Mouse (Mus musculus) ES-E14 (cell line): ENCODE measurements around the gene Lrrc14b. TPM values are rescaled to one million over a fixed set of nuclear protein-coding genes. Genes with fewer than 3 reads are reported as not detected.
A peak's percentile ranks its signal among the peaks of the same experiment; 100 is the strongest.

Source experiments
- DNase-seq: peaks from one replicate; pipeline ENCODE4 v3.0.0-alpha.2; 2013; ENCODE audit warnings: low read depth, low spot score
- H3K27ac ChIP-seq: 2 replicates; pipeline ENCODE4 v1.5.1; 2012; ENCODE audit warnings: low read depth, mild to moderate bottlenecking, low read length, moderate library complexity, mixed read lengths; ENCODE audit not compliant: poor library complexity, insufficient read depth, severe bottlenecking
- H3K36me3 ChIP-seq: 2 replicates; pipeline ENCODE4 v1.6.1; 2012; ENCODE audit warnings: mild to moderate bottlenecking, low read length, moderate library complexity, mixed read lengths; ENCODE audit not compliant: control insufficient read depth, poor library complexity, insufficient read depth, severe bottlenecking
- H3K4me1 ChIP-seq, 2 experiments: fragments of 150-350 bp in 1 of 2; sonication (generic) in 1 of 2; 2 replicates each; pipeline ENCODE4 v1.6.1; 2012; ENCODE audit warnings: low read length in 2 of 2, mild to moderate bottlenecking in 1 of 2, mixed read lengths in 1 of 2; ENCODE audit not compliant: control insufficient read depth in 2 of 2, insufficient read depth in 2 of 2, poor library complexity in 1 of 2
- H3K4me3 ChIP-seq, 2 experiments: fragments of 150-350 bp in 1 of 2; sonication (generic) in 1 of 2; 2 replicates each; pipeline ENCODE4 v1.5.1; 2012; ENCODE audit warnings: low read length in 2 of 2, low read depth in 1 of 2, mild to moderate bottlenecking in 1 of 2, mixed read lengths in 1 of 2; ENCODE audit not compliant: insufficient read depth in 1 of 2, poor library complexity in 1 of 2, severe bottlenecking in 1 of 2
- H3K9ac ChIP-seq: 2 replicates; pipeline ENCODE4 v1.6.1; 2012; ENCODE audit warnings: low read depth, mild to moderate bottlenecking, low read length, mixed read lengths; ENCODE audit not compliant: poor library complexity, insufficient read depth, severe bottlenecking
- H3K9me3 ChIP-seq: fragments of 150-350 bp; sonication (generic); 2 replicates; pipeline ENCODE4 v1.6.1; 2012; ENCODE audit warnings: low read depth, mild to moderate bottlenecking, low read length; ENCODE audit not compliant: control insufficient read depth, insufficient read depth
- CHD2 ChIP-seq: IDR thresholded peaks from 2 replicates; pipeline ENCODE4 v1.6.1; 2014; ENCODE audit warnings: mild to moderate bottlenecking, low read depth, low read length, inconsistent platforms
- HCFC1 ChIP-seq: IDR thresholded peaks from 2 replicates; pipeline ENCODE4 v1.6.1; 2012; ENCODE audit warnings: low read length, inconsistent platforms, borderline replicate concordance; ENCODE audit not compliant: insufficient read depth
- MAFK ChIP-seq: IDR thresholded peaks from 2 replicates; pipeline ENCODE4 v1.6.1; 2014; ENCODE audit warnings: mild to moderate bottlenecking, low read depth, low read length, inconsistent platforms; ENCODE audit not compliant: insufficient read depth
- ZC3H11A ChIP-seq: IDR thresholded peaks from 2 replicates; pipeline ENCODE4 v1.6.1; 2012; ENCODE audit warnings: low read depth, mild to moderate bottlenecking, inconsistent platforms, low read length, borderline replicate concordance
- ZNF384 ChIP-seq: IDR thresholded peaks from 2 replicates; pipeline ENCODE4 v1.6.1; 2012; ENCODE audit warnings: low read depth, low read length, inconsistent platforms
- in situ Hi-C, 2 experiments: fragments of 600-800 bp; cut with MboI; formaldehyde crosslinking; loops; one replicate each; pipeline ENCODE4 v1.15.1; 2025; ENCODE audit warnings: low sequenced_read_pairs in 2 of 2, inconsistent platforms in 1 of 2; ENCODE audit not compliant: unreplicated experiment in 2 of 2
- total RNA-seq: library from RNA; depleted of rRNA; stranded (reverse); fragments of 300-350 nt; gene quantifications from 2 replicates; pipeline ENCODE4 v1.2.3, GENCODE M21; 2012; rRNA removed

Gene Lrrc14b
- total RNA-seq, 1 experiment, result 0.22 TPM

DNA sequence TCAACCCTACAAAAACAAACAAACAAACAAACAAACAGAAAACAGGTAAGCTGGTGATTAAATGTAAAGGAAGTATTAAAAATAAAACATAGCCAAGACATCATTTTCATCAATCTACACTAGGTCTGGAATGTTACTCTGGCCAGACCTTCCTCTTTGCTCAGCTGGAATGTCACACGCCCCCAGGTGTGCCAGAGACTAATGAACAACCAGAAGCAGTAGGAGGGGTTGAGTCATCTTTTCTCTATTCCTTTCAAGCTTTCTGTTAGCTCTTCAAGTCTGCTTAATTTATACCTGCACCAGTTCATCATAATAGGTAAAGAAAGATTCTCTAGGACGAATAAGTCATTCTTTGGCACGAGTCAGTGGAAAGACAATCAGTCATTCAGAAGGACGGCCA is 47.4 kb downstream of the Lrrc14b start:
- Histone ChIP-seq H3K9me3 (no peaks in the 10 kb centered on the region), H3K36me3 (peaks cover 3% of the 10 kb centered on the region), H3K4me3 (peak overlapping the region; percentile 84 to 96), H3K9ac (peak overlapping the region; percentile 89), H3K4me1 (no peaks in the 10 kb centered on the region), H3K27ac (no peak overlapping the region)
- TF ChIP-seq CHD2, result no peak
- no peak for TF ChIP-seq ZNF384
- TF ChIP-seq MAFK, result no peak
- no peak for TF ChIP-seq ZC3H11A
- TF ChIP-seq HCFC1, result no peak
- no peak for DNase-seq
- in situ Hi-C loops, result no loop called here

DNA sequence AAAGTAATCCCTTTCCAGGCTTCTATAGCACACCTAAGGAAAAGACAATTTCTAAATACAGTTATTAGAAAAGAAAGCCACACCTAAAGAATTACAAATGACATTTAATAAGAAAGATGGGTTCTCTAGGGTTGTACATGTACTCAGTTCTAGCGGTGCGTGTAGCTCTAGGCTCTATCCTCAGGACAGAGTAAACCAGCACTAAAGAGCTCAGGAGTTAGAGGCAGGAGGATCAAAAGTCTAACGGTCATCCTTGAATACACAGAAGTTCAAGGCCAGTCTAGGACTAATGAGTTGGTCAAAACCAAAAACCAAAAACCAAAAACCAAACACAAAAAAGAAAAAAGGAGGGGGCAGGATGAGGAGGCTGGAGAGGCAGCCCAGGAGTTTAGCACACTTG is 49.2 kb downstream of the Lrrc14b start:
- in situ Hi-C loops, result no loop called here
- Histone ChIP-seq H3K4me1 (no peaks in the 10 kb centered on the region), H3K27ac (no peak overlapping the region), H3K4me3 (no peak overlapping the region), H3K9me3 (no peaks in the 10 kb centered on the region), H3K36me3 (no peaks in the 10 kb centered on the region), H3K9ac (no peak overlapping the region)
- no peak for DNase-seq
- no peak for TF ChIP-seq CHD2

Other genes starting within 250 kb of the Lrrc14b start
- gene Slc9a3, start 242.5 kb downstream of the Lrrc14b start, total RNA-seq, result 0.05 TPM in 1 of 2 replicates, not detected in the other
- 20.5 and 28.8 TPM in 2 replicates for gene Exoc3, start 155.3 kb downstream of the Lrrc14b start, total RNA-seq
- gene Ahrr, start 71.7 kb downstream of the Lrrc14b start, total RNA-seq, result 0.27 and 0.32 TPM in 2 replicates
- 87.8 and 101 TPM in 2 replicates for gene Pdcd6, start 46.4 kb downstream of the Lrrc14b start, total RNA-seq
- gene Sdha, start 13.7 kb downstream of the Lrrc14b start, total RNA-seq, result 138 and 156 TPM in 2 replicates
- gene Ccdc127, start 13.7 kb downstream of the Lrrc14b start, total RNA-seq, result 61.3 and 65.9 TPM in 2 replicates
- 3.0 and 4.5 TPM in 2 replicates for gene Zfp72, start 26.8 kb upstream of the Lrrc14b start, total RNA-seq
- 2,182 and 2,189 TPM in 2 replicates for gene Ftl1-ps1, start 35.7 kb upstream of the Lrrc14b start, total RNA-seq
- 10.1 and 11.6 TPM in 2 replicates for gene Zfp825, start 130.0 kb upstream of the Lrrc14b start, total RNA-seq